Mouse (Mus musculus) liver, adult 2 months (tissue): ENCODE measurements at regions not wholly inside any gene's neighbourhood (a gene's known extent, or its start where the extent isn't known, plus 50 kb on each side); places are given as distances from the start of the nearest gene placed in this dataset.

Experiments
- DNase-seq: peaks from one replicate; pipeline ENCODE4 v3.0.0-alpha.2; 2011; ENCODE audit warnings: low read depth, low spot score; ENCODE audit errors: extremely low read depth
- H3K27ac ChIP-seq: fragments of 200-500 bp; replicated peaks from 2 replicates; pipeline ENCODE4 v1.5.1; 2012; ENCODE audit warnings: low read depth, mild to moderate bottlenecking, control low read depth, inconsistent platforms, low read length; ENCODE audit not compliant: insufficient read depth
- H3K27me3 ChIP-seq: fragments of 200-500 bp; 2 replicates; pipeline ENCODE4 v1.6.1; 2012; ENCODE audit warnings: mild to moderate bottlenecking, moderate library complexity, low read length, inconsistent platforms; ENCODE audit not compliant: control insufficient read depth, insufficient read depth
- H3K36me3 ChIP-seq: fragments of 200-500 bp; 2 replicates; pipeline ENCODE4 v1.6.1; 2012; ENCODE audit warnings: low read length, inconsistent platforms; ENCODE audit not compliant: control insufficient read depth, insufficient read depth
- H3K4me1 ChIP-seq: fragments of 200-500 bp; 2 replicates; pipeline ENCODE4 v1.6.1; 2011; ENCODE audit warnings: low read length; ENCODE audit not compliant: control insufficient read depth, insufficient read depth
- H3K4me3 ChIP-seq: fragments of 200-500 bp; 2 replicates; pipeline ENCODE4 v1.5.1; 2011; ENCODE audit warnings: low read depth, mild to moderate bottlenecking, control low read depth, low read length, moderate library complexity; ENCODE audit not compliant: insufficient read depth
- H3K79me2 ChIP-seq: fragments of 200-500 bp; 2 replicates; pipeline ENCODE4 v1.6.1; 2012; ENCODE audit warnings: inconsistent platforms, mild to moderate bottlenecking, low read length, moderate library complexity; ENCODE audit not compliant: control insufficient read depth, insufficient read depth
- H3K9ac ChIP-seq: fragments of 200-500 bp; 2 replicates; pipeline ENCODE4 v1.6.1; 2012; ENCODE audit warnings: low read depth, mild to moderate bottlenecking, control low read depth, inconsistent platforms, low read length
- CTCF ChIP-seq: fragments of 200-500 bp; IDR thresholded peaks from 2 replicates; pipeline ENCODE4 v1.5.1; 2011; ENCODE audit warnings: low read depth, low read length, control low read depth
- POLR2A ChIP-seq: fragments of 200-500 bp; IDR thresholded peaks from 2 replicates; pipeline ENCODE4 v1.6.1; 2011; ENCODE audit warnings: low read length, control low read depth; ENCODE audit not compliant: insufficient read depth; ENCODE audit errors: extremely low read depth
- WGBS: fragments of 180-500 bp; shearing (Covaris S2); methylation state at CpG from one replicate; pipeline ENCODE4 v1.1.7; 2018; 5-methylcytosine and 5-hydroxymethylcytosine counted together

DNA sequence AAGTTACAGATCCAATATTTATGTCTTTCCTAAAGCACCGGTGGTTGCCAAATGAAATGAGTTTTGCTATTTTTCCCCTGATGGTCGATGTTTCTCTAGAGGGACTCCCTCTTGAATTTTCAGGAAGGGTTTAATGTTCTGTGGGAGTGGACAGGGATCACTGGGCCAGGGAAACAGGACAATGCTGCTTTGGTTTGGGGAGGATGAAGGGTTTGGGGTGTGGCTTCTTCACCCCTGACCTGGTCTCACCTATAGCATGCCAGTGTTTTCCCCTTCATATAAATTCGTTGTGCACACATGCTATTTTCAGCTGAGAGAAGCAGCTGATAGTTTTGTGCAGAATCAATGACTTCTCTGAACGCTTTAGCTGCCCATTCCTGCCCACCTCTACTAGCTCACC is 257.2 kb upstream of the Rbfox1 start:
- H3K27ac ChIP-seq = no peak overlapping the region
- no peak for DNase-seq
- TF ChIP-seq CTCF = no peak
- no peak for TF ChIP-seq POLR2A
- no peaks in the 10 kb centered on the region for H3K36me3 ChIP-seq
- WGBS = 71% methylated on average over 4 of the region's 4 CpGs
- H3K79me2 ChIP-seq = no peaks in the 10 kb centered on the region
- H3K4me3 ChIP-seq = no peak overlapping the region
- H3K4me1 ChIP-seq = no peaks in the 10 kb centered on the region
- no peaks in the 10 kb centered on the region for H3K27me3 ChIP-seq
- no peak overlapping the region for H3K9ac ChIP-seq

DNA sequence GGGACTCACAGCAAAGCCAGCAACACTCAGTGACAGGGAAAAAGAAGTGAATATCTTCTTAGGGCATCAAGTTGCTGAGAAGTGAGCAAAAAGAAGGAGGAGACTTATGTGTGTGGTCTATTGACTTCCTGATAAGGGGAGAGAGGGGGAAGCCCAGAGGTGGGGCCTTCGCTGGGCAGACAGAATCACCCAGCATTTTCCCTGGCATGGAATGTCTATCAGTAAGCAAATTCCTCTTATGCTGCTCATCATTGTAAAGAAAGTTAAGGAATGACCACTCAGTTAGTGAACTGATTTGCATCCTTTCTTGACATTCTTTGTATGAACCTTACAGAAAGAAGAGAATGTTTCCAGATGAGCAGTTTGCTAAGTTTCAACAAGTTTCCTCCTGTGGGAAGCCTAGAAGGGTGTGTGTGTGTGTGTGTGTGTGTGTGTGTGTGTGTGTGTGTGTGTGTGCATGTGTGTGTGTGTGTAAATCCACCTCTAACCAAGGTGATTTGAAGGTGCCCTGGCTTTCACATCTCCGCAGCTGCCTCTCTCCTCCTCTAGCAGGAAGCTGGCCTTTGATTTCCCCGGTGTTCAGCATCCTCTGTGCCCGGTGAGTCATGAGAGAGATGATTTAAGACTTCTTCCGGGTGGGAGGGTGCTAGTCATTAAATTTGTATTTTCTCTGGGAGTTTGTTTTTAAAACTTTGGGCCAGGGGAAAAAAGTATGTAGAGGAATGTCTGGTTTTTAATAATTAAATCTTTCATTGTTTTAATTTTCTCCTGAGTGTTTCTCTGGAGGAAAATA is 257.8 kb upstream of the Rbfox1 start:
- H3K79me2 ChIP-seq = no peaks in the 10 kb centered on the region
- H3K27me3 ChIP-seq = no peaks in the 10 kb centered on the region
- H3K4me3 ChIP-seq = no peak overlapping the region
- DNase-seq = no peak
- H3K27ac ChIP-seq = no peak overlapping the region
- TF ChIP-seq CTCF (no peak), POLR2A (no peak)
- no peaks in the 10 kb centered on the region for H3K4me1 ChIP-seq
- no peak overlapping the region for H3K9ac ChIP-seq
- H3K36me3 ChIP-seq = no peaks in the 10 kb centered on the region
- WGBS = 56% methylated on average over 5 of the region's 5 CpGs

DNA sequence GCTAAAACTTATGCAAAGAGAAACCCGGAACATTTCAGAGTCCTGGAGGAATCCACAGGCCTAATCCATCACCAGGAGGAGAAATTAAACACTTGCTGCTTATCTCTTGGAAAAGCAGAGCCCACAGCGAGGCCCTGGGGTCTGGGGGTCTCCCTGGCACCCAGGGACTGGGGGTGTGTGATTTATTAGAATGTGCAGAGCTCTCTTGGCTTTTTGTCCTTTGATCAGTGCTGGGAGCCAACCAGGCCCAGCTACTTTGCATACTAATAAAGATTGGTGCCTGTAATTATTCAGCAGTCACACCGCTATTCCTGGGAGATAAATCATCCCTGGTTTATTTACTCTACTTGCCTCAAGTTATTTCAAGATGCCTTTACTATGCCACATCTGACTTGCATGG is 260.0 kb upstream of the Rbfox1 start:
- Histone ChIP-seq H3K36me3 (no peaks in the 10 kb centered on the region), H3K27me3 (no peaks in the 10 kb centered on the region), H3K9ac (no peak overlapping the region), H3K4me3 (no peak overlapping the region), H3K27ac (no peak overlapping the region), H3K4me1 (no peaks in the 10 kb centered on the region), H3K79me2 (no peaks in the 10 kb centered on the region)
- TF ChIP-seq POLR2A (no peak), CTCF (no peak)
- no peak for DNase-seq
- 74% methylated on average over 3 of the region's 3 CpGs for whole genome bisulfite sequencing

DNA sequence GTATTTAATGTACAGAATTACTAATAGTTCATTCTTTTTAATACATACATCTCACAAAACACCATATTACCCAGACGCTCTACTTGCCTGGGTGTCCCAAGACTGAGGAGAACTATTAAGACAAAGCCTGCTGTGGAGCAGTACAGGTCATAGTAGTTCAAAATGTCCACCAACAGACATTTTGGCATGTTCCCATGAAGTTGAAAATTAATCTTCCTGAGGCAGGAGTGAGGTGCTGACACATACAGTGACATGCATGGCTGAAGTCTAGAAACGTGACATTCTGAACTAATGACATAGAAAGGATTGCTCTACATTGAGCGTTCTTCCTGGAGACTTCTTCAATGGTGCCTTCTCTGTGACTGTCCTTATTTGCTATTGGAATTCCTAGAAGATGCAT is 264.6 kb upstream of the Rbfox1 start:
- no peak for DNase-seq
- TF ChIP-seq POLR2A (no peak), CTCF (no peak)
- H3K4me1 ChIP-seq = no peaks in the 10 kb centered on the region
- H3K4me3 ChIP-seq = no peak overlapping the region
- no peak overlapping the region for H3K9ac ChIP-seq
- no peaks in the 10 kb centered on the region for H3K79me2 ChIP-seq
- H3K36me3 ChIP-seq = no peaks in the 10 kb centered on the region
- WGBS = 97% methylated on average over 3 of the region's 3 CpGs
- H3K27me3 ChIP-seq = no peaks in the 10 kb centered on the region
- no peak overlapping the region for H3K27ac ChIP-seq

DNA sequence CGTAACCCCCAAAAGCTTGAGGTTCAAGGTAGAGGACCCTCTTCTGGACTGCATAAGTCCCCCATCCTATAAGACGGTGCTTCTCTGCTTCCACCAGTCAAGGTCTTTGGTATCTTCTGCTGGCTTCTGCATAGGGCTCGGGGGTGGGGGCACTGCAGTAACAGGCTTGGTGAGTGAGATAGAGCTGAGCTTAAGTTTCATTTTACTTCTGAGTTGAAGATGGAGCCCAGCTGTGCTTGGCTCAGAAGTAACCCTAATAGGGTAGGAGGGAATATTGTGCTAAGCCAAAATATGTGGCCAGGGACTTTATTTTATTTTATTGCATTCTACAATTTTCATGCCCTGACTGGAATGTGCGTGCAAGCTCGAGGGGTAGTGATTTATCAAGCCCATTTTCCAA is 268.8 kb upstream of the Rbfox1 start:
- Histone ChIP-seq H3K27me3 (no peaks in the 10 kb centered on the region), H3K79me2 (no peaks in the 10 kb centered on the region), H3K4me3 (no peak overlapping the region), H3K4me1 (no peaks in the 10 kb centered on the region), H3K9ac (no peak overlapping the region), H3K27ac (no peak overlapping the region), H3K36me3 (no peaks in the 10 kb centered on the region)
- WGBS = 79% methylated on average over 5 of the region's 5 CpGs
- DNase-seq = no peak
- no peak for TF ChIP-seq CTCF
- no peak for TF ChIP-seq POLR2A

DNA sequence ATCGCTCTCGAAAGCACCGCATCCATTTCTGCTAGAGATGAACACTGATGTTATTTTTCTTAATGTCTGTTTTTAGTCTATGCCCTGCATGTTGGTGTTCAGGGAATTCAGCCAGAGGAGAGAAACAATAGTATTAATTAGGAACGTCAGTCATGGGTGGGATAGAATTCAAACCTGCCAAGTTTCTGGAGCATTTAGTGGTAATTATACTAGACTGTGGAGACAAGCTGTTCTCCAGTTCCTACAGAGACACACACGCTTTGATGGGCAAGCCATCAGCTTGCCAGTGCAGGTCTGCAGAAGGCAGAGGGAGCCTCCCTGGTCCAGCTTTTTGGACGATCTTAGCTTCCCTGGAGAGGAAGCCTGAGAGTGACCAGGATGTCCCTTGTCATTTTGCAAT is 289.8 kb upstream of the Rbfox1 start:
- no peak overlapping the region for H3K27ac ChIP-seq
- 79% methylated on average over 6 of the region's 6 CpGs for WGBS
- no peaks in the 10 kb centered on the region for H3K27me3 ChIP-seq
- TF ChIP-seq CTCF (no peak), POLR2A (no peak)
- no peaks in the 10 kb centered on the region for H3K36me3 ChIP-seq
- no peak overlapping the region for H3K4me3 ChIP-seq
- no peaks in the 10 kb centered on the region for H3K79me2 ChIP-seq
- no peaks in the 10 kb centered on the region for H3K4me1 ChIP-seq
- no peak overlapping the region for H3K9ac ChIP-seq
- DNase-seq = no peak
